Mouse (Mus musculus) testis, postnatal 10 days (tissue): ENCODE results near the gene Itga2b.

ENCODE experiments used
- DNase-seq: peaks from one replicate; pipeline ENCODE4 v3.0.0; 2021; ENCODE audit warnings: low spot score

Gene Itga2b

DNA sequence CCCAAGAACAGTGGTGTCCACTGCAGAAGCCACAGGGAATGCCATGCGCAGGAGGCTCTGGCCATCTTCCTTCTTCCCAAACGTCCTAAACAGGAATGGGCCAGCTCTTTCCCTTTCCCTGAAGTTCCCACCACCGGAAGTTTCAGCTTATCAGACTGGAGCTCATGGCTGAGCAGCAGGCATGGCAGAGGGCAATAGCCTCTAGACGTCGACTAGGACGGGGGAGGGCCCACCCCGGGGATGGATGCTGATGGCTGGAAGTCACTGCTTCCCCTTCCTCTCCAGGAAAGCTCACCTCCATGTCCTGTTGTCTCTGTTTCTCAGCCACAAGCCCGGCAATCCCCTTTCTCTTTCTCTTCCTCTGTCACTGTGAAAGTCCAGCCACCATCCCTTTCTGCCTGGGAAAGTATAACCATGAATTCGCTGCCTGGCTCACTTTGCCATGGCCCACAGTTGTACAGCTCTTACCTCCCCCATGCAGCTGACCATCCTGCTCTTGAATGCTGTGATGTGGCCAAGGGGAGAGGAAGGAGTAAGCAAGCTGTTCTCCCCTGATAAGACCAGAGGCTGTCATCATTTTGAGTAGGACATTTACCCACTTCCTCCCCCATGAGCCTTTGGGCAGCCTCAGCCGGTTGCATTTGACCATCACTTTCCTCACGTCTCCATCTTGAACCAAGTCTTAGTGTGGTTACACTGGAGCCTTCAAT lies at the start of gene Itga2b:
Itga2b (minus strand) TSS at position 475 of the 710 bp plus-strand sequence.
- DNase-seq, result peak; percentile 41

DNA sequence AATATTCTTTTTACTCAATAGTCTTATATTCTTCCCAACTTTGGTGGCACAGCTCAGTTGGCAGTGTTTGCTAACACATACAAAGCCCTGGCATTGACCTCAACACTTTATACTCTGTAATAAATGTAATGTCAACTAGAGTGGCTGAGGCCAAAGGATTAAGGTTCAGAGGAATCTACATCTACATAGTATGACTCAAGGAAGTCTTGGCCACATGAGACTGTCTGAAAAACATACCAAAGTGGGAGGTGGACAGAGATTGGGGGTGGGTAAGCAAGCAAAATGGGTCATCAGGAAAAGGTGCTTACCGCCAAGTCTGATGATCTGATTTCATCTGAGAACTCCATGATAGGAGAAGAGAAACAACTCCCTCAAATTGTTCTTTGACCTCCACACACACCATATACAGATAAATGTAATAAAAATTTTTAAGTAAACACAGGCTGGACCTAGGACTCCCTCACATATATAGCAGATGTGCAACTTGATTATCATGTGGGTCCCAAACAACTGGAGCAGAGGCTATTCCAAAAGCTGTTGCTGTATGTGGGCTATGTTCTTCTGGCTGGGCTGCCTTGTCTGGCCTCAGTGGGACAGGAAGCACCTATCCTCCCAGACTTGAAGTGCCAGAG lies 45.0 kb upstream of the Itga2b start:
- DNase-seq, result no peak

DNA sequence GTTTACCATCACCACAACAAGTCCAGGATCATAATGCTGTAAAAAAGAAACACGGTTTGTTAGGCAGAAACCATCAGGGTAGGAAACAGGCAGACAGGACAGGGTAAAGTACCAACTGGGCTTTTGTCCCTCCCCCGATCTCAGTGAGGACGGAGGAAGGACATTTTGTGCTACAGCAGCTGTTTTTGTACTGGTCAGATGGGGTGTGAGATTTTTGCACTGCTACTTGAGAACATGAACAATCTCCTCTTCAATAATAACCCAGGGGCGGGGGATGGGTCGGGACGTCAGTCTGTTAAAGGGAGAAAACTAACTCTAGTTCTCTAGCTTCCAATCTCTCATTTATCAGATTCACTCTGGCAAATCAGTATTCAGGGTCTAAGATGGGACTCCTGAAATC lies 40.3 kb upstream of the Itga2b start:
- DNase-seq, result peak; percentile 52

DNA sequence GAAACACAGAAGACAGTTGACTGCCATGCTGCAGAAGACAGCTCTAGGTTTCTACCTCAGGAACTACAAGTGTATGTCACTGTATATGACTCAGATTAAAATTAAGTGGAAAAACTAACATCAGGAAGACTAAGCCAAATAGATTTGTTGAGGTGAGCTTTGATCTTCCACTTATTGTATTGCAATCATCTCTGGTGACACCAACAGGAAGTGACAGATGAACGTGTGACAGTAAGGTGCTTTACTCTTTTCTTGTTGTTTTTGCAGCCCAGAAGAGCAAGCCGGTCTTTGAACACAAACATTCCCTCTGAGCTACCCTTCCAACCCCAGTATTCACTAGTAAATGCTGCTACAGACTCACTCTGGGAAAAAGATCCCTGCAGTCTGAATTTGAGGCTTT lies 26.8 kb upstream of the Itga2b start:
- DNase-seq, result no peak

DNA sequence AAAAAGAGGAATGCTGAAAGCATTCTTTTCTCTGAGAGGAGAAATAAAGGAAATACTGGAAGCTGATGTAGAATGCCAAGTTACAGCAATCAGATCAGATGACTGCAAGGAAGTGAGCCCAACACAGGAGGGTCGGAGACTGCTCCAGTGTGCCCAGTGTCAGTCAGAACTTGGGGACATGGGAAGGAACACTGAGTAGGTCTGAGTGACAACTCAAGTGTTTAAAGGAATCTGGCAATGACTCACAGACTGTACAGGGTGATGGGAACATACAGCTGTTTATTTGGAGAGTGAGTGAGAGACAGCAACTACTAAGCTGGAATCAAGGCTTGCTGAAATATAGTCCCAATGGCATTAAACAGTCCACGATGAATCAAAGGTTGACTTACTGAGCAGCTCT lies 26.3 kb upstream of the Itga2b start:
- DNase-seq, result no peak

DNA sequence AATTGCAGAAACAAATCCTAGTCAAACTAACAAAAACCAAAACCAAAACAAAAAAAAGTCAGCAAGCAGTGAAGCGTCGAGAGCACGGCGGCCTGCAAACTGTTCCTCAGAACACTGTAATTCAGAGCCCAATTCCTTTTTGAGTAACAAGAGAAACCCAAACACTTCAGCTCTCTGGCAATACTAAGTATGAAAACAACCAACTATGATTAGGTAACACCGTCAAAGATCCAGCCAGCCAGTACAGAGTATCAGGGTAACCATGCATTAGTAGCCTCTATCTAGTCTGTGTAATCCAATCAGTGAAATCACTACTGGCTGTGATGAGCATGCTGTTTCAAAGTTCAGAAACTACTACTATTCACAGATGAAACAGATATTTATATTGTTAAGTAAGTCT lies 25.8 kb upstream of the Itga2b start:
- no peak for DNase-seq

DNA sequence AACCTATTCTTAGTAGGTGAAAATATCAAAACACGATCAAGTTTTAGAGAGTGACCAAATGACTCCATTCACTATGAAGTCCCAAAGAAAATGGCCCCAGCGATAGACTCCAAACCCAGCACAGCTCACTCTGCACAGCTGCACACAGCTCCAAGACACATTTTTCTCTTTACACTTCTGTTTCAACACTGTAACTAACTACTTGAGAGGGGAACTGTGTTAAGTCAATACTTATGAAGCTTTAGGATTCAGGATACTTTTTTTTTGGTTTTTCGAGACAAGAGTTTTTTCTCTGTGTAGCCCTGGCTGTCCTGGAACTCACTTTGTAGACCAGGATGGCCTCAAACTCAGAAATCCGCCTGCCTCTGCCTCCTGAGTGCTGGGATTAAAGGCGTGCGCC lies 25.2 kb upstream of the Itga2b start:
- no peak for DNase-seq

DNA sequence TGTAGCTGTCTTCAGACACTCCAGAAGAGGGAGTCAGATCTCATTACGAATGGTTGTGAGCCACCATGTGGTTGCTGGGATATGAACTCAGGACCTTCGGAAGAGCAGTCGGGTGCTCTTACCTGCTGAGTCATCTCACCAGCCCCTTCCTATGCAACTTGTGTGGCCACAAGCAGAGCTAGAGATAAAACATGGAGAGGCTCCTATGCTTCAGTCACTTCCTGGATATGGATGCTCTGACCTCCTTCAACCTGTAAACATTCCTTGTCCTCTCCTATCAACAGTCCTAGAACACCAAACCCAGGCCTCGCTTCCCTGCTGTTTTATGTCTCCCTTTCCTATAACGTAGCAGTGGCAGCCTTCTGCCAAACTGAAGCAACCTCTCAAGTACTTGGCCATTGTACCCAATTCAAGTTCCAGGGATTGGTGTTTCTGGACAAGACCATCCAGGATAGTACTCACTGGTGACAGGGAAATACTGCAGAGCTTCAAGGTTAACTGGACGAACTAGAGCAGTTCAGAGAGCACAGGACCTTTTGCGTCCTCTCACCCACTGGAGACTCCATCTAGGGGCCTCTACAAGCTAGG lies 24.2 kb upstream of the Itga2b start:
- DNase-seq, result no peak

DNA sequence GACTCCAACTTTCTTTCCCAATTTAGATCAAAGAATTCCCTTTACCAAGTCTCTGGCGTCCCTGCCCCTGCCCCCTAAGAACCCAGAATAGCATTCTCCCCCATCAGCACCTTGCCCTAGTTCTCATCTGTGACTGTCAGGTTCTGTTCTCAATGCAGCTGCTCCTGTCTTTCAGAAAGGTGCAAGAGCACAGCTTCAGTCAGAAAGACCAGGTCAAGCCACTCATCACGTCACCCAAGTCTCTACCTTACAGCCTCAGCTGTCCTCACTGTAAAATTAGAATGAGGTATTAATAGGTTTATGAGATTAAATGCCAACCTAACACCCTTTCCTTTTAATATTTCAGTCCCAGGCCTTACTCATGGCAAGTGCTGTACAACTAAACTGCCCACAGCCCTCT lies 23.3 kb upstream of the Itga2b start:
- no peak for DNase-seq

DNA sequence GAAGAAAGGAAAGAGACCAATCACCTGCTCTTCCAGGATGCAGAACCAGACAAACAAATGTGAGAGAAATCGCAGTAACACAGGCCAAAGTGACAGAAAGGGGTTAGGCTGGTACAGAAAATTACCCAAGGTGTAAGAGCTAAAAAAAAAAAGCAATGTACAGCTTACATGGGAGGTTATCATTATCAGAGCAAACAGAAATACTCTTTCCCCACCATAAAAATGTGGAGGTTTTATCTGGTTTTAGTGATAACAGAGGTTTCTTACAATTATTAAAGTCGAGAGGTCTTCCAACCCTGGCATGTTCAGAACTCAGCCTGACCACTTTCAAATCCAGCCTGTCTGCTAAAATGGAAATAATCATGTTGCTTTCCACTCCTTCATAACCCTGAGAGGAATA lies 18.0 kb upstream of the Itga2b start:
- DNase-seq, result no peak

DNA sequence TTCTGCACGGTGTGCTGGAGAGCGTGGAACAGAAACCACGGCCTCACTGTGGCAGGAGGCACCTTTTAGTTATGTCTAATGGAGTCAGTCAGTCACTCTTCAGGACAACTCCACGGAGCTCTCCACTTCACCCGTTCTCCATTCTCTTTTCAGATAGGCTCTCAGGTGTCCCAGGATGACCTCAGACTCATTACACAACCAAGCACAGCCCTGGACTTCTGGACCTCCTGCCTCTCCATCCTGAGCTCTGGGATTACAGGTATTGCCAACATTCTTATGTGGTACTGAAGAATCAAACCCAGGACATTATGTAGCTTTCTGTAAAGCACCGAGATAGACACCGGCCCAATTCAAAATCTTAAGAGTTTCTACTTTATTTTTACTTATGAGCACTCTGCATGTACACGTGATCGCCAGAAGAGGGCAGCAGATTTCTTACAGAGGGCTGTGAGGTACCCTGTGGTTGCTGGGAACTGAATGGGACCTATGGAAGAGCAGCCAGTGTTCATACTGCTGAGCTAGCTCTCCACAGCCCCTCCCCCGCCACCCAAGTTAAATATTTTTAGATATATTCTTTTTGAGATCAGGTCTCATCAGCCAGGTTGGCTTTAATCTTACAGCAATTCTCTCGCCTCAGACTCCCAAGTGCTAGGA lies 16.9 kb upstream of the Itga2b start:
- peak; percentile 63 for DNase-seq

DNA sequence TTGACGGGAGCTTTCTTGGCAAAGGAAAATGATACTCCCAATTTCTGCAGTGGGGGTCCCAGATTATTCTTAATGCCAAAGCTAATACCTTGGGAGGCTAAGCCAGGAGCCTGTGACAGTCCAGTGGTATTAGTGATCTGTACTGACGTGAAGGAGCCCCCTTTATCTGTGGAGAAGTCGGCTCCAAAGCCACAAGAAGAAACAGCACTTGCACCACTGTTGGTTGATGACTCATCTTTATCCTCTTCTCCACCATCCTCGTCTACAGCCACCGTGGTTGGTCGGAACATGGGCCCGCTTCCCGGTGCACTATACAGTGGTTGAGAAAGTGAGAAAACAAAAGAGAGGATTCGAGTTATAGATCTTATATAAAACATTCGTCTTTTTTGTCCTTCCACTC lies 11.9 kb upstream of the Itga2b start:
- DNase-seq, result peak; percentile 39

DNA sequence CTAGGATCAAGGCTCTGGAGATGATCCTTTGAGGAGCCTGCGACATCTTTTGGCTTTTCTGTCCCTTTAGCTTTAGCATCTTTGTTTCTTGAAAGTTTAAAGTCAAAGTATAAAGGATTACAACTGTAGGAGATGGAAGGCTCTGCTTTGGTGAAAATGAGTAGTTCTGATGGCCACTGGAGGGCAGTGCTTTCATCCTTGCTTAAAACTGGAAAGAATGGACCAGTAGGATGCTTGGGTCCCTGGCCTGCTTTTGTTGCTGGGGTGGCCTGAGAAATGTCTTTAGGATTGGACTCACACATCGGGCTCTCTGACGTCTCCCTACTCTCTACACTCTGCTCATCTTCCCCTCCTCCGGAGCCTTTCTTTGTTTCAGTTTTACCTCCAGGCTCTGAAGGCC lies 11.0 kb upstream of the Itga2b start:
- peak; percentile 40 for DNase-seq

DNA sequence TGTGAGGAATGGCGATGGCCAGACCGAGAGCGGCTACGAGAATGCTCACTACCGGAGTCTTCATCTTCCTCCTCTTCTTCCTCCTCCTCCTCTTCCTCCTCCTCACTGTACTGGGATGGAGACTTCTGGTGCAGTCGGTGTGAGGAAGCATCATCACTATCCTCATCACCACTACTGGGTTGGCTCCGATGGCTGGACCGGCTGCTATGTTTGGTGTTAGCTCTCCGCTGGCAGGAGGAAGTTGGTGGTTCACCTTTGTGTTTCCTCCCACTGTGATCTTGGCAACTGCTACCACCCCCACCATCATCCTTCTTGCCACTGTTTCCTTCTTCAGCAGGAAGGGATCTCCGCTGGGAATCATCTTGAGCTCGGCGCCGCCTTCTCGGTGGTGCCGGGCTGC lies 10.2 kb upstream of the Itga2b start:
- peak; percentile 37 for DNase-seq

DNA sequence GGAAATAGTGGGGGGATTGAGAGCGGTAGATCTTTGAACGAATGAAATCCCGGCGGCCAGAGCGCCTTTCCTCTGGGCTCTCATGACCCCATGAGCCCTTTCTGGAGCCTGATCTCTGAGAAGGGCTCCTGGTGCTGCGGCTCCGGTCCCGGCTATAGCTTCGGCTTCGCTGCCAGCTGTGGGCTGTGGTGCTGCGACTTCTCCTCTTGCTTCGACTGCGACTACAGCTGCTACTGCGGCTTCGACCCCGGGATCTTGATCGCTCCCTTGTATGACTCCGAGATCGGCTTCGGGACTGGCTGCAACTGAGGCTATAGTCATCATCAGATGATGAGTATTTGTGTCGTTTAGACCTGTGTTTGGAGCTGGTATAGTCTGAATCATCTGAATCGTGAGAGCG lies 9.7 kb upstream of the Itga2b start:
- peak; percentile 46 for DNase-seq

DNA sequence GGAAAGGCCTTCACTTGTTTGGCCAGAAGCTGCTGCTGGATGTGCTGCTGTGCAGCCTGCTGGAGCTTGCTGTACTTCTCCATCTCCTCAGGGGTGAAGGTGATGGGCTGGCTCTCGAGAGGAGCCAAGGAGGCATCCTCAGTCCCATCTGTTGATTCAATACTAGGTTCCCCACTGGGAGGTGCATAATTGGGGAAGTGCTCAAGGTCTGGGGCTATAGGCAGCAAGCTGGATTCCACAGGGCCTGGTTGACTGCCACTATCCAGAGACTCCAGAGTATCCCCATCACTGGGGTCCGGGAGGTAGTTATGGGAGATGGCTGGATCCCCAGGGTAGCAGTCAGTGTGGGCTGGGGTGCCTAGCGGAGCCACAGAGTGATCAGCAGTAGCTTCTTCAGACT lies 8.7 kb upstream of the Itga2b start:
- peak; percentile 38 for DNase-seq

DNA sequence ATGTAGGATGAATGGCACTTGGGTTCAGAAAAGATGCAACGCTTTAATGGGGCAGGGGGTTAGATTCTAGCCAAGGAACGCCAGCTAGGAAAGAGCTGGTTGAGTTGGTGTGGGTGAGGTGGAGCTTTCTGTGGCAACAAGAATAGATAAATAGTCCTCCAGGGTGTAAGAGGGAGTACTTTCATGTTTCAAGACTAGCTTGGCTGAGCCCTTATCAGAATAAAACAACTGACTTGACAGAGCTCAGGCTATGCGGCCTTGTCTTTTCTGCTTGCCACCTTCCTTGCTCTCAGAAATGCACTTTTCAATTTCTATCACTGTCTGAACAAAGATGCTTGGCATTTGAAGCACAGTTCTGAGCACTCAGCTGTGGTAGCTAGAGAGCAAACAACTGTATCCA lies 5.1 kb upstream of the Itga2b start:
- no peak for DNase-seq

DNA sequence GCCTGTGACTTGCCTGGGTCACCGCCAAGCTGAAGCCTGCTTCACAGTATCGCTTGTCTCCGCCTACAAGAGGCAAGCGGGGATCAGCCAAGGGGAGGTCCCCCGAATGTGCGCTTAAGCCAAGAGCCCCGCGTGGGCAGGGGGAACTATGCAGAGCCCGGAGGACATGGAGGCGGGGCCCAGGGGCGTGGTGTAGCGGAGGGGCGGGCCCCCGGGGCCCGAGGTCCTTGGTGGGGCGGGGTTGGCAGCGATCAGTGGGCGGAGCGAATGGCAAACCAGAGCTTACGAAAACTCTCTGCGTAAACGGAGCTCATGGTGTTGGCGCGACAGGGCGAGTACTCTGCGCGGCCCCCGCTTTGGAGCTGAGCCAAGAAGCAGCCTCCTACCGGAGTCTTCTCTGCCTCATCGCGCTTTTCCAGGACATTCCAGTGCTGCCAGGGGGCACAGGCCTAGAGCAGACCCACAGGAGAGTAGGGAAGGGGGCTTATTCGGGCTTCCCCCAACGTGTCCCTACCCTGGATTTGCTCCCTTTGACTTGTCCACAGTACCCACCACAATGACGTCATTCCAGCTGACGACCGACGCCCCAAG lies 2.8 kb downstream of the Itga2b start:
- peak; percentile 99 for DNase-seq

DNA sequence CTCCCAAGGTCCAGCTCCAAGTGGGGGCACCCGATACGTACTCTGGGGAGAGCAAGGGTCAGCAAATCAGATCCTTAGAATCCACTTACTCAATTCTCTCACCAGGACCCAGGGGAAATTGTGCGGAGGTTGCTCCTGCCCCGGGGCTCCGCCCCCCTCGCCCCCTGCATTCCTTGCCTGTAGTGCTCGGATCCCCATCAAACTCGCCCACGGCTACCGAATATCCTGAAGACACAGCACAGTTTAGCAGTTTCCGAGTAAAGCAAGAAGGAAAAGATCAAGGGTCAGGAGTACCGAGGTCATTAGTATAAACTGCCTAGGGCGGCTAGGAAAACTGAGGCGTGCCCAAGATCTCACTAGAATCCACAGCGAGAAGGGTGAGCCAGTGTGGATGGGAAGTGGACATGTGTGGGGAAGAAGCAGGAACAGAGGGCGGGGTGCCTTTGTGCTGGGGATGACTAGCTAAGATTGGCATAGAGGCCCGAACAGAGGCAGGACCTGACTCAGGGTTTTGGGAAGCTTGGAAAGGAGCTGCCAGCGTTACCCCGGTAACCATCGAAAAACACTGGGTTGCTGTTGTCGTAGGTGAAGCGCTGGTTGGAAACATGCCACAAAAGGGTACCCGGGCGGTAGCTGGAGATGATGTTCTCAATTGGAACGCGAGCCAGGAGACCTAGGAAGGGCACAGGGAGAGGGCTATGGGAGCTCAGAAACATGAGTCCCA lies 4.0 kb downstream of the Itga2b start:
- peak; percentile 58 for DNase-seq

DNA sequence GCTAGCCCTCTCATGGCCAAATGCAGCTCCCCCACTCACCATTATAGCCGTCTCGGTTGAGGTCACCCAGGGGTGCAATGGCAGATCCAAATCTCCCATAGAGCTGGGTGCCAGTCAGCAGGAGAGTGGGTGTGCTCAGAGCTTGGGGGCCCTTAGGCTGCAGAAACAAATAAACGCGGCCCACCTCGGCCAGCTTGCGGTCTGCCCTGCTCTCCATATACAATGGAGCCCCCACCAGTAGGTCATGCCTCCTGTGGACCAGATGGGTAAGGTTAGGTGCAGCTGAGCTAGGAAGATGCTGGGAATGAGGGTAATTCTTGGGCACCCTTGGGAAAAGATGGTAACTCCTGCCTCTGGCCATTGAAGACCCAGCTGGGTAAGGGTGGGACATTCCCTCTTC lies 5.0 kb downstream of the Itga2b start:
- DNase-seq, result no peak

DNA sequence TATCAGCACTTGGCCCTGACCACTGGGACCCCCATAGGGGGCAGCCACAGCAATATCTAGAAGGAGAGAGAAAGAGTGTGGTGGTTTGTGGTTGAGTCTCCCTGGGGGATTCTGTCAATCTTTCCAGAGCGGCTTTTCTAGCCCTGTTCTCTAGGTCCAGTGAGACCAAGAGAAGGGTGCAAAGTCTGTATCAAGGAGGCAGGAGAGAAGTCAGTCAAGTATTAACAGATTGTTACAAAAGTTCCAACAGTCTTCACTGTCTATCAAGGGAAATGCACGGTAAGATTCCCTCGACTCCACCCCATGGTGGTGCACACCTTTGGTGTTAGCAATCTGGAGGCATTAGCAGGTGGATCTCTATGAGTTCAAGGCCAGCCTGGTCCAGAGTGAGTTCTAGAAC lies 8.2 kb downstream of the Itga2b start:
- DNase-seq, result no peak

DNA sequence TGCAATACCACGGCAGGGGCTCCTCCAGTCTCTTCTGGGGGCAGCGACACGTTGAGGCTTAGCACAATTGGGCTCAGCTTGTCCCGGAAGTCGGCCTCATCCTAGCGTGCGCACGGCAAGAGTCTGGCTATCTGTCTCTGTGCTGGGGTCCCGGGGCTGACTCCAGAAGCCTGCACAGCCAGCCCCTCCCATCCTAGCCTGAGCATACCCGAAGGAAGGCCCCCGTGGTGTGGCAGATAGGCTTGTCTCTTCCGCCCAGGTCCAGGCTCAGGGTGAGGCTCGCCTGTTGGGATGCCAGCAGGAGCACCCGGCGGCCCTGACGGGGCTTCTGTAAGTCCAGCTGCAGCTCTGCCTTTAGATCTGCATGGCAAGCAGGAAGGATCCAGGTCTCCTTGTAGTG lies 9.4 kb downstream of the Itga2b start:
- no peak for DNase-seq
